Mouse (Mus musculus) stomach, embryonic 16.5 days (tissue): ENCODE data around the gene Nkiras2. TPM values are rescaled to one million over a fixed set of nuclear protein-coding genes. Genes with fewer than 3 reads are reported as not detected.

Source experiments
- ATAC-seq: fragments of 200-750 bp; cut with Nextera tagmentation; 2 replicates; pipeline ENCODE4 v1.8.0; 2017; ENCODE audit warnings: moderate number of reproducible peaks, moderate TSS enrichment; ENCODE audit not compliant: insufficient read depth, low FRiP score
- H3K27ac ChIP-seq: fragments of 300-500 bp; sonication (generic); 2 replicates; pipeline ENCODE4 v1.5.1; 2014; ENCODE audit warnings: low read length
- H3K27me3 ChIP-seq: fragments of 300-500 bp; sonication (generic); 2 replicates; pipeline ENCODE4 v1.6.1; 2014; ENCODE audit warnings: low read length, control low read depth, mixed read lengths; ENCODE audit not compliant: control insufficient read depth, insufficient read depth
- H3K36me3 ChIP-seq: fragments of 300-500 bp; sonication (generic); 2 replicates; pipeline ENCODE4 v1.6.1; 2014; ENCODE audit warnings: low read length; ENCODE audit not compliant: control insufficient read depth, insufficient read depth
- H3K4me1 ChIP-seq: fragments of 300-500 bp; sonication (generic); 2 replicates; pipeline ENCODE4 v1.6.1; 2014; ENCODE audit warnings: low read length, control low read depth, mixed read lengths; ENCODE audit not compliant: control insufficient read depth, insufficient read depth
- H3K4me2 ChIP-seq: fragments of 300-500 bp; sonication (generic); 2 replicates; pipeline ENCODE4 v1.6.1; 2014; ENCODE audit warnings: low read depth, low read length, mixed read lengths
- H3K4me3 ChIP-seq: fragments of 300-500 bp; sonication (generic); replicated peaks from 2 replicates; pipeline ENCODE4 v1.5.1; 2014; ENCODE audit warnings: mild to moderate bottlenecking, low read length
- H3K9ac ChIP-seq: fragments of 300-500 bp; sonication (generic); 2 replicates; pipeline ENCODE4 v1.6.1; 2014; ENCODE audit warnings: low read length
- H3K9me3 ChIP-seq: fragments of 300-500 bp; sonication (generic); replicated peaks from 2 replicates; pipeline ENCODE4 v1.6.1; 2016; ENCODE audit warnings: low read length, control low read depth; ENCODE audit not compliant: control insufficient read depth
- WGBS: fragments of 180-500 bp; shearing (Covaris S2); extraction: QIAGEN DNeasy Blood & Tissue Kit; methylation state at CpG from one replicate; pipeline ENCODE4 v1.1.7; 2014; 5-methylcytosine and 5-hydroxymethylcytosine counted together
- polyA plus RNA-seq: library from polyadenylated mRNA; unstranded; fragments of >200 nt; fragmentation: Nextera tagmentation; extraction: Ambion mirVana; gene quantifications from 2 replicates; pipeline ENCODE4 v1.2.1, GENCODE M21; 2015

Gene Nkiras2
- polyA plus RNA-seq: 60.7 and 67.1 TPM in 2 replicates

GRCm38 (mm10) chr11:100618761-100619484, at the start of gene Nkiras2:
Gene Nkiras2, plus strand, starts transcription at chr11:100619244.
- Histone ChIP-seq H3K27ac (peak within 1 kb of the TSS; percentile 94), H3K4me1 (peaks cover 20% of the 10 kb centered on the region), H3K9me3 (no peaks in the 10 kb centered on the region), H3K27me3 (no peaks in the 10 kb centered on the region), H3K9ac (peak within 1 kb of the TSS; percentile 92), H3K4me3 (peak within 1 kb of the TSS; percentile 82), H3K4me2 (peak within 1 kb of the TSS; percentile 72), H3K36me3 (no peaks in the 10 kb centered on the region)
- WGBS: under 1% methylated on average over 36 of the region's 36 CpGs
- ATAC-seq: peak; percentile 43

GRCm38 (mm10) chr11:100569789-100570188, 49.3 kb upstream of the Nkiras2 start:
- no peak for ATAC-seq
- H3K9me3 ChIP-seq: no peaks in the 10 kb centered on the region
- H3K4me2 ChIP-seq: no peak overlapping the region
- no peak overlapping the region for H3K4me3 ChIP-seq
- H3K4me1 ChIP-seq: peaks cover 9% of the 10 kb centered on the region
- H3K27ac ChIP-seq: no peak overlapping the region
- WGBS: 59% methylated on average over 9 of the region's 9 CpGs
- H3K9ac ChIP-seq: no peak overlapping the region
- no peaks in the 10 kb centered on the region for H3K36me3 ChIP-seq
- no peaks in the 10 kb centered on the region for H3K27me3 ChIP-seq

DNA sequence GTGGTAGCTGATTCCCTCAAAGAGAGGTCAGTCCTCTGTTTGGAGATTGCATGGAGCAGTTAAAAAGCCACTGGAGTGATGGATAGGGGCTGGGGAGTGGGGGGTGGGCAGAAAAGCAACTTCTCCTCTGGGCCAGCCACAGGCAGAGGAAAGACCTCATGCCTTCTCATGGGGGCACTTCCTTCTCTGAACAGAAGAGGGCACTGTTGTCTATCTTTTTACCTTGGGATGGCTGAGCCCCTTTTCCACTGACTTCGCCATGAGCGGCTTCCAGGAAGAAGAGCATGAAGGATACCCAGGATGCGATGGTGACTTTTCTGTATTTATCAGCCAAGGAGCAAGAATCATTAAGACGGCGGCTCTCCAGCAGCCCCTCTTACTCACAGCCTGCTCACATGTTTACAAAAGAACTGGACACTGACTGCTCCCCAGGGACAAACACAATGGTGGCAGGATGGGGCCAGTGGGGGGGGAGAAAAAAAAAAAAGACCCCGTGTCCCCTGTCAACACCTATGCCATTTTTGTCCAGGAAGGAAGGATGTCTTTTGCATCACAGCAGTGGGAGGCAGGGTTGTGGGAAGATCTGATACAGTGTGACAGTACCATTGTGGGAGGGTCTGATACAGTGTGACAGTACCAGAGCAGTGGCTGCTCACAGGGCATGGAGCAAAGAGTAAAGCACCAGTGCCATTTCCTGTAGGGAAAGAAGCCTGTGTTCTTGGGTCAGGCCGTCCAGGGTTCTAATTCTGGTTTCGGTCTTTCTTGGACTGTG, 48.4 kb upstream of the Nkiras2 start:
- peak overlapping the region; percentile 44 for H3K4me2 ChIP-seq
- H3K4me3 ChIP-seq: peak overlapping the region; percentile 13; the same call in 1 of the 2 replicates
- no peak overlapping the region for H3K27ac ChIP-seq
- peak overlapping the region; percentile 54 for H3K9ac ChIP-seq
- ATAC-seq: no peak
- H3K36me3 ChIP-seq: no peaks in the 10 kb centered on the region
- H3K4me1 ChIP-seq: peaks cover 12% of the 10 kb centered on the region
- 11% methylated on average over 8 of the region's 8 CpGs for WGBS
- H3K27me3 ChIP-seq: no peaks in the 10 kb centered on the region
- no peaks in the 10 kb centered on the region for H3K9me3 ChIP-seq

- Histone ChIP-seq H3K9me3 (no peaks in the 10 kb centered on the region), H3K4me3 (peak overlapping the region; percentile 10; the same call in 1 of the 2 replicates), H3K27me3 (no peaks in the 10 kb centered on the region), H3K27ac (no peak overlapping the region), H3K4me1 (peaks cover 12% of the 10 kb centered on the region), H3K9ac (peak overlapping the region; percentile 54), H3K4me2 (peak overlapping the region; percentile 44), H3K36me3 (no peaks in the 10 kb centered on the region)
- WGBS: 8% methylated on average over 16 of the region's 16 CpGs
- no peak for ATAC-seq
These were observed 47.9 kb upstream of the Nkiras2 start for GRCm38 (mm10) chr11:100571202-100571567.

GRCm38 (mm10) chr11:100574188-100574587, 44.9 kb upstream of the Nkiras2 start:
- 77% methylated on average over 3 of the region's 3 CpGs for WGBS
- ATAC-seq: no peak
- peaks cover 12% of the 10 kb centered on the region for H3K4me1 ChIP-seq
- peak overlapping the region; percentile 68; the same call in 1 of the 2 replicates for H3K27ac ChIP-seq
- no peaks in the 10 kb centered on the region for H3K9me3 ChIP-seq
- peak overlapping the region; percentile 83; the same call in 1 of the 2 replicates for H3K9ac ChIP-seq
- H3K4me2 ChIP-seq: peak overlapping the region; percentile 59; the same call in 1 of the 2 replicates
- no peaks in the 10 kb centered on the region for H3K27me3 ChIP-seq
- H3K36me3 ChIP-seq: 0 out of 2 replicates have a peak, but pooled peaks cover 6% of the 10 kb centered on the region
- peak overlapping the region; percentile 67 for H3K4me3 ChIP-seq

GRCm38 (mm10) chr11:100574708-100575483, 44.1 kb upstream of the Nkiras2 start, which contains the start of gene Cnp:
Gene Cnp, plus strand, starts transcription at chr11:100574904.
- Histone ChIP-seq H3K4me3 (peak within 1 kb of the TSS; percentile 67), H3K27me3 (no peaks in the 10 kb centered on the region), H3K4me2 (peak within 1 kb of the TSS; percentile 59), H3K27ac (peak within 1 kb of the TSS; percentile 68), H3K9me3 (no peaks in the 10 kb centered on the region), H3K9ac (peak within 1 kb of the TSS; percentile 83), H3K4me1 (peaks cover 12% of the 10 kb centered on the region), H3K36me3 (0 out of 2 replicates have a peak, but pooled peaks cover 6% of the 10 kb centered on the region)
- under 1% methylated on average over 47 of the region's 47 CpGs for WGBS
- ATAC-seq: peak; percentile 87

DNA sequence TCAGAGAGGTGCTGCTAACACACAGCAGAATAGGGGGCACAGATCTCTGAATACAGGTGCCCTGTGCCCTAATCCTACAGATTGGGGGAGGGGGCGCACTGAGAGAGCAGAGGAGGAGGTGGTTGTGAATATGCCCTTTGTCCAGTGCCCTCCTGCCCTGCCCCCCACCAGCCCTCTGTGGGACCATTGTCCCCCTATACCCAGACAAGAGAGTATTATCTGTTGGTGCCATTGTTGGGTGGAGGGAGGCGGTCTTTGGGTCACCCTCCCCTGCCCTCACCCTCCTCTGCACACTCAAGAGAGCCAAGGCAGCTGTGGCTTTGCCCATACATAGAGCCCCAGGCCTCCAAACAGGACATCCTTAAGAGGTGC, 43.6 kb upstream of the Nkiras2 start:
- H3K4me3 ChIP-seq: peak overlapping the region; percentile 67
- 36% methylated on average over 2 of the region's 2 CpGs for WGBS
- ATAC-seq: peak; percentile 37
- peaks cover 12% of the 10 kb centered on the region for H3K4me1 ChIP-seq
- peak overlapping the region; percentile 68 for H3K27ac ChIP-seq
- no peaks in the 10 kb centered on the region for H3K27me3 ChIP-seq
- H3K9me3 ChIP-seq: no peaks in the 10 kb centered on the region
- peak overlapping the region; percentile 59 for H3K4me2 ChIP-seq
- H3K9ac ChIP-seq: peak overlapping the region; percentile 83
- H3K36me3 ChIP-seq: peaks cover 10% of the 10 kb centered on the region; the same call in 1 of the 2 replicates

DNA sequence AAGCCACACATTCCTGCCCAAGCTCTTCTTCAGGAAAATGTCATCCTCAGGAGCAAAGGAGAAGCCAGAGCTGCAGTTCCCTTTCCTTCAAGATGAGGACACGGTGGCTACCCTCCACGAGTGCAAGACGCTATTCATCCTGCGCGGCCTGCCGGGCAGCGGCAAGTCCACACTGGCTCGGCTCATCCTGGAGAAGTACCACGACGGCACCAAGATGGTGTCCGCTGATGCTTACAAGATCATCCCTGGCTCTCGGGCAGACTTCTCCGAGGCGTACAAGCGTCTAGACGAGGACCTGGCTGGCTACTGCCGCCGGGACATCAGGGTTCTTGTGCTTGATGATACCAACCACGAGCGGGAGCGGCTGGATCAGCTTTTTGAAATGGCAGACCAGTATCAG, 42.8 kb upstream of the Nkiras2 start:
- H3K4me3 ChIP-seq: no peak overlapping the region
- no peak overlapping the region for H3K9ac ChIP-seq
- H3K4me2 ChIP-seq: peak overlapping the region; percentile 14; the same call in 1 of the 2 replicates
- ATAC-seq: no peak
- no peak overlapping the region for H3K27ac ChIP-seq
- H3K4me1 ChIP-seq: peaks cover 4% of the 10 kb centered on the region; the same call in 1 of the 2 replicates
- H3K9me3 ChIP-seq: no peaks in the 10 kb centered on the region
- H3K36me3 ChIP-seq: peaks cover 14% of the 10 kb centered on the region; the same call in 1 of the 2 replicates
- 66% methylated on average over 21 of the region's 21 CpGs for WGBS
- H3K27me3 ChIP-seq: no peaks in the 10 kb centered on the region
